Mouse (Mus musculus): ENCODE measurements around the gene Dusp7.

DNA sequence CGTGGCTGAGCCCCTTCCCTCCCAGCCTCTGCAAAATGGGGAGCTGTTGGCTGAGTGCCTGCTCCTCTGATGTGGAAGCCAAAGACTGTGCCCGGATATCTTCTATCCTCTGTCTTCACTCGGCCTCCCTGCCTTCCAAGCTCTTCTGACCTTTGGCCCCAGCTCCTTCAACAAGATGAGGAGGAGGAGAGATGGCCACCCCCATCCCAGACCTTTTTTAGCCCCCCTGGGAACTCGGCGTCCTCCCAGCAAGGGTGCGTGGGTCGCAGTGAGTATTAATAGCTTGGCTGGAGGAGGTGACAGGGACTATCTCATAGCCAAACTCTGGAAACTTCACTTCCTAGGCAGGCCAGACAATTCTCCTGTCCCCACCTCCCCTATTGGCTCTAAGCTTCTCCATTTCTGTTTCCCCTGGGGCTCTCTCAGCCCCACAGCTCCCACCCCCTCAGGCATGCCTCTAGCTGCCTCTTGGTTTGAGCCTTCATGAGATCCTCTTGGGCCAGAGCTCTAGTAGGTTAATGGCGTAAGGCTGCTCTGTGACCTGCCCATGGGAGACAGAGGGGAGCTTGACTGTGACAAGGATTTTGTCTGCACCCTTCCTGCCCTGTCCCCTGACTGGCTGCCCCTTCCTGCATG lies 38.1 kb downstream of the Dusp7 start:
- TF ChIP-seq POLR2A (IDR thresholded peaks at IDR 0.05; ENCODE audit: low read depth, low read length), result no peak
- no peak for TF ChIP-seq CTCF (IDR thresholded peaks at IDR 0.05; ENCODE audit: extremely low read depth, insufficient read length, insufficient replicate concordance, low read depth, low read length)
